ENCODE assay signal across 9 mouse cellular contexts in genomic region chr7:31057071-31057470, GRCm38 (mm10). TPM values are rescaled to one million over a fixed set of nuclear protein-coding genes. Genes with fewer than 3 reads are reported as not detected.
A peak's percentile ranks its signal among the peaks of the same experiment; 100 is the strongest.
DNase-seq lines count a peak whose midpoint lies in the region; ATAC-seq and TF ChIP-seq lines count a peak whose summit lies in the region.
"Had no signal": no experiment of that assay in that cellular context is flagged by ENCODE, and none has a peak within 500 bp of the region (broad histone marks: within the 10 kb centered on the region; RNA-seq: fewer than 3 reads in every experiment).

Gene Fxyd1, minus strand, starts transcription at chr7:31057199.

- intact Hi-C loops in heart, adult 2 months (cut with DNase I): loop anchor here (5.0 kb wide), 1 partner anchor 115 kb away; no protein-coding TSS in a partner anchor

- H3K9me3 ChIP-seq in stomach, embryonic 16.5 days (replicated peaks; ENCODE audit: control insufficient read depth, low read length): no peaks in the 10 kb centered on the region

- H3K4me3 ChIP-seq in heart, adult 2 months: no peak within 1 kb of the TSS
- no peak within 1 kb of the TSS for H3K4me3 ChIP-seq in stomach, embryonic 16.5 days (replicated peaks; ENCODE audit: low read length)
- H3K4me3 ChIP-seq: erythroblast, embryonic 14.5 days had no signal

- no peak within 1 kb of the TSS for H3K9ac ChIP-seq in heart, adult 2 months (ENCODE audit: low read depth, low read length)
- H3K9ac ChIP-seq in stomach, embryonic 16.5 days (ENCODE audit: low read length): no peak within 1 kb of the TSS

- H3K27me3 ChIP-seq in heart, adult 2 months (ENCODE audit: control insufficient read depth, insufficient read depth, low read length): no peaks in the 10 kb centered on the region
- peaks cover 16% of the 10 kb centered on the region for H3K27me3 ChIP-seq in stomach, embryonic 16.5 days (ENCODE audit: control insufficient read depth, insufficient read depth, low read length)

- no peak for ATAC-seq in stomach, embryonic 16.5 days (ENCODE audit: insufficient read depth, low FRiP score)
- ATAC-seq in erythroblast, adult 5-6 weeks (replicated peaks; ENCODE audit: low FRiP score, poor library complexity, severe bottlenecking): no peak

- peak within 1 kb of the TSS; percentile 53; the same call in 1 of the 2 replicates for H3K4me2 ChIP-seq in stomach, embryonic 16.5 days (ENCODE audit: low read depth, low read length)

- H3K79me2 ChIP-seq in heart, adult 2 months (replicated peaks; ENCODE audit: control insufficient read depth, insufficient read depth, low read length): no peaks in the 10 kb centered on the region

- 83% methylated on average over 2 of the region's 2 CpGs for WGBS in heart, adult 2 months
- WGBS in large intestine, adult 2 months: 49% methylated on average over 2 of the region's 2 CpGs
- WGBS in stomach, embryonic 16.5 days: 77% methylated on average over 2 of the region's 2 CpGs

- peak within 1 kb of the TSS; percentile 80 for H3K27ac ChIP-seq in heart, adult 2 months
- H3K27ac ChIP-seq in stomach, embryonic 16.5 days (ENCODE audit: low read length): peak within 1 kb of the TSS; percentile 48; the same call in 1 of the 2 replicates

- no peak for TF ChIP-seq EP300 in heart, adult 2 months (IDR thresholded peaks at IDR 0.05; ENCODE audit: insufficient read depth, low read depth, low read length)

- no peak for DNase-seq in heart, adult 2 months
- no peak for DNase-seq in heart, adult 11 months
- no peak for DNase-seq in adrenal gland, postnatal 10 days
- DNase-seq in gastrocnemius, postnatal 4 days (ENCODE audit: low spot score in 2 of 2): no peak
- no peak for DNase-seq in large intestine, adult 2 months (ENCODE audit: low read depth, low spot score)
- no peak for DNase-seq in kidney, adult 18-20 months

- peaks cover 7% of the 10 kb centered on the region for H3K4me1 ChIP-seq in heart, adult 2 months (ENCODE audit: control insufficient read depth, insufficient read depth, low read length)
- H3K4me1 ChIP-seq in stomach, embryonic 16.5 days (ENCODE audit: control insufficient read depth, insufficient read depth, low read length): peaks cover 21% of the 10 kb centered on the region

- TF ChIP-seq POLR2A in heart, adult 2 months (IDR thresholded peaks at IDR 0.05; ENCODE audit: insufficient read depth, low read depth, low read length): no peak

- H3K36me3 ChIP-seq in heart, adult 2 months (ENCODE audit: control insufficient read depth, insufficient read depth, low read length): no peaks in the 10 kb centered on the region
- no peaks in the 10 kb centered on the region for H3K36me3 ChIP-seq in stomach, embryonic 16.5 days (ENCODE audit: control insufficient read depth, insufficient read depth, low read length)

- no peak for TF ChIP-seq CTCF in heart, adult 2 months (IDR thresholded peaks at IDR 0.05)

RNA-seq across cellular contexts. Expression of gene Fxyd1, which starts in this region (rescaled TPM):
- total RNA-seq in heart, adult 2 months (2021): 100 to 1,000 TPM; 839 to 985 TPM
- 1,788 and 1,851 TPM in 2 replicates for polyA plus RNA-seq in heart, adult 2 months (2012; rRNA removed)
- 100 to 1,000 TPM; 353 to 358 TPM for total RNA-seq in adrenal gland, postnatal 10 days (2021)
- 100 to 1,000 TPM; 587 to 732 TPM for total RNA-seq in gastrocnemius, postnatal 4 days (2021)
- polyA plus RNA-seq in large intestine, adult 2 months (2012; rRNA removed): 80.0 and 106 TPM in 2 replicates
- 127 and 129 TPM in 2 replicates for polyA plus RNA-seq in stomach, embryonic 16.5 days (2015; fragmentation: Nextera tagmentation; extraction: Ambion mirVana)
- not detected in 2 replicates for total RNA-seq in erythroblast, adult 5-6 weeks (2015; ENCODE audit: low replicate concordance)
- not detected in 2 replicates for total RNA-seq in erythroblast, adult 5-6 weeks (2017; ENCODE audit: low replicate concordance)

Comparison
In these comparisons a context has a peak if more than half of its experiments do, and no peak if none do; other contexts are left out.
1. RNA of gene Fxyd1 (total RNA-seq): 839 to 985 TPM in heart, adult 2 months, 587 to 732 TPM in gastrocnemius, postnatal 4 days and 353 to 358 TPM in adrenal gland, postnatal 10 days; not detected in erythroblast, adult 5-6 weeks; every median in the first group is over 100 times any median in the second.
2. RNA of gene Fxyd1 (polyA plus RNA-seq): 1,788 to 1,851 TPM in heart, adult 2 months; 127 to 129 TPM in stomach, embryonic 16.5 days and 80.0 to 106 TPM in large intestine, adult 2 months; every median in the first group is over 10 times any median in the second.